Mouse (Mus musculus): ENCODE measurements around the gene Spire2. TPM values are rescaled to one million over a fixed set of nuclear protein-coding genes. Genes with fewer than 3 reads are reported as not detected.
A peak's percentile ranks its signal among the peaks of the same experiment; 100 is the strongest.

The Spire2 gene
- polyA plus RNA-seq, 1 experiment from 2014 or later: 5.8 TPM

- Histone ChIP-seq H3K27me3 (replicated peaks; ENCODE audit: low read depth, poor library complexity, severe bottlenecking) (no peaks in the 10 kb centered on the region), H3K36me3 (replicated peaks) (peaks cover 17% of the 10 kb centered on the region), H3K4me3 (peak within 1 kb of the TSS; percentile 68), H3K27ac (replicated peaks) (peak within 1 kb of the TSS; percentile 82), H3K4me1 (peaks cover 20% of the 10 kb centered on the region), H3K9me3 (no peaks in the 10 kb centered on the region)
- DNase-seq (ENCODE audit: low spot score): peak; percentile 98
- WGBS: under 1% methylated on average over 24 of the region's 24 CpGs
These were observed 14.0 kb upstream of the Spire2 start, which contains the start of gene Fanca for GRCm38 (mm10) chr8:123318467-123318911. TSS of gene Fanca (minus strand) at chr8:123318576.

GRCm38 (mm10) chr8:123319522-123320164, 12.9 kb upstream of the Spire2 start:
- H3K27ac ChIP-seq (replicated peaks): no peak overlapping the region
- H3K4me3 ChIP-seq: 0 out of 2 replicates have a peak overlapping the region, but pooled peaks have one; percentile 68
- peak; percentile 50 for DNase-seq (ENCODE audit: low spot score)
- 40% methylated on average over 7 of the region's 7 CpGs for WGBS
- H3K27me3 ChIP-seq (replicated peaks; ENCODE audit: low read depth, poor library complexity, severe bottlenecking): no peaks in the 10 kb centered on the region
- H3K36me3 ChIP-seq (replicated peaks): peaks cover 11% of the 10 kb centered on the region
- H3K9me3 ChIP-seq: no peaks in the 10 kb centered on the region
- H3K4me1 ChIP-seq: peaks cover 20% of the 10 kb centered on the region

GRCm38 (mm10) chr8:123328552-123328951, 4.0 kb upstream of the Spire2 start:
- Histone ChIP-seq H3K4me1 (peaks cover 22% of the 10 kb centered on the region), H3K4me3 (no peak overlapping the region), H3K36me3 (replicated peaks) (no peaks in the 10 kb centered on the region), H3K27ac (replicated peaks) (no peak overlapping the region), H3K9me3 (no peaks in the 10 kb centered on the region), H3K27me3 (replicated peaks; ENCODE audit: low read depth, poor library complexity, severe bottlenecking) (peaks cover 19% of the 10 kb centered on the region)
- no peak for DNase-seq (ENCODE audit: low spot score)
- WGBS: 92% methylated on average over 2 of the region's 2 CpGs

- H3K27ac ChIP-seq (replicated peaks): no peak overlapping the region
- no peaks in the 10 kb centered on the region for H3K9me3 ChIP-seq
- H3K4me1 ChIP-seq: peaks cover 29% of the 10 kb centered on the region
- 88% methylated on average over 4 of the region's 4 CpGs for WGBS
- H3K27me3 ChIP-seq (replicated peaks; ENCODE audit: low read depth, poor library complexity, severe bottlenecking): peaks cover 27% of the 10 kb centered on the region
- H3K4me3 ChIP-seq: no peak overlapping the region
- no peaks in the 10 kb centered on the region for H3K36me3 ChIP-seq (replicated peaks)
- DNase-seq (ENCODE audit: low spot score): no peak
These were observed 3.2 kb upstream of the Spire2 start for GRCm38 (mm10) chr8:123329350-123329749.

- no peaks in the 10 kb centered on the region for H3K9me3 ChIP-seq
- H3K4me3 ChIP-seq: no peak overlapping the region
- H3K27ac ChIP-seq (replicated peaks): no peak overlapping the region
- no peaks in the 10 kb centered on the region for H3K36me3 ChIP-seq (replicated peaks)
- DNase-seq (ENCODE audit: low spot score): no peak
- WGBS: 78% methylated on average over 5 of the region's 5 CpGs
- peaks cover 34% of the 10 kb centered on the region for H3K4me1 ChIP-seq
- peaks cover 33% of the 10 kb centered on the region for H3K27me3 ChIP-seq (replicated peaks; ENCODE audit: low read depth, poor library complexity, severe bottlenecking)
These were observed 2.6 kb upstream of the Spire2 start for GRCm38 (mm10) chr8:123329961-123330360.

- DNase-seq (ENCODE audit: low spot score): no peak
- H3K27ac ChIP-seq (replicated peaks): no peak overlapping the region
- H3K27me3 ChIP-seq (replicated peaks; ENCODE audit: low read depth, poor library complexity, severe bottlenecking): peaks cover 33% of the 10 kb centered on the region
- no peak overlapping the region for H3K4me3 ChIP-seq
- 79% methylated on average over 6 of the region's 6 CpGs for WGBS
- peaks cover 34% of the 10 kb centered on the region for H3K4me1 ChIP-seq
- H3K9me3 ChIP-seq: no peaks in the 10 kb centered on the region
- H3K36me3 ChIP-seq (replicated peaks): no peaks in the 10 kb centered on the region
These were observed 1.8 kb upstream of the Spire2 start for GRCm38 (mm10) chr8:123330701-123331100.

- DNase-seq (ENCODE audit: low spot score): no peak
- 85% methylated on average over 2 of the region's 2 CpGs for WGBS
- Histone ChIP-seq H3K4me3 (no peak overlapping the region), H3K36me3 (replicated peaks) (no peaks in the 10 kb centered on the region), H3K27me3 (replicated peaks; ENCODE audit: low read depth, poor library complexity, severe bottlenecking) (peaks cover 33% of the 10 kb centered on the region), H3K4me1 (peaks cover 34% of the 10 kb centered on the region), H3K27ac (replicated peaks) (no peak overlapping the region), H3K9me3 (no peaks in the 10 kb centered on the region)
These were observed 1.2 kb upstream of the Spire2 start for GRCm38 (mm10) chr8:123331301-123331700.

GRCm38 (mm10) chr8:123331810-123332209, 703 bp upstream of the Spire2 start:
- no peak for DNase-seq (ENCODE audit: low spot score)
- WGBS: 45% methylated on average over 8 of the region's 8 CpGs
- Histone ChIP-seq H3K4me1 (peaks cover 34% of the 10 kb centered on the region), H3K27me3 (replicated peaks; ENCODE audit: low read depth, poor library complexity, severe bottlenecking) (peaks cover 33% of the 10 kb centered on the region), H3K36me3 (replicated peaks) (no peaks in the 10 kb centered on the region), H3K27ac (replicated peaks) (peak overlapping the region; percentile 80; the same call in 1 of the 2 replicates), H3K4me3 (peak overlapping the region; percentile 81), H3K9me3 (no peaks in the 10 kb centered on the region)

GRCm38 (mm10) chr8:123333091-123333587, 626 bp downstream of the Spire2 start:
- peak overlapping the region; percentile 81 for H3K4me3 ChIP-seq
- peak overlapping the region; percentile 80 for H3K27ac ChIP-seq (replicated peaks)
- WGBS: 2% methylated on average over 21 of the region's 21 CpGs
- peaks cover 33% of the 10 kb centered on the region for H3K27me3 ChIP-seq (replicated peaks; ENCODE audit: low read depth, poor library complexity, severe bottlenecking)
- H3K36me3 ChIP-seq (replicated peaks): no peaks in the 10 kb centered on the region
- no peaks in the 10 kb centered on the region for H3K9me3 ChIP-seq
- DNase-seq (ENCODE audit: low spot score): peak; percentile 26
- peaks cover 34% of the 10 kb centered on the region for H3K4me1 ChIP-seq

- WGBS: 4% methylated on average over 7 of the region's 7 CpGs
- H3K27me3 ChIP-seq (replicated peaks; ENCODE audit: low read depth, poor library complexity, severe bottlenecking): peaks cover 33% of the 10 kb centered on the region
- DNase-seq (ENCODE audit: low spot score): no peak
- peak overlapping the region; percentile 81 for H3K4me3 ChIP-seq
- H3K9me3 ChIP-seq: no peaks in the 10 kb centered on the region
- no peaks in the 10 kb centered on the region for H3K36me3 ChIP-seq (replicated peaks)
- H3K4me1 ChIP-seq: peaks cover 34% of the 10 kb centered on the region
- H3K27ac ChIP-seq (replicated peaks): 0 out of 2 replicates have a peak overlapping the region, but pooled peaks have one; percentile 6
These were observed 1.4 kb downstream of the Spire2 start for GRCm38 (mm10) chr8:123333864-123334263.

- no peaks in the 10 kb centered on the region for H3K36me3 ChIP-seq (replicated peaks)
- DNase-seq (ENCODE audit: low spot score): no peak
- peak overlapping the region; percentile 81 for H3K4me3 ChIP-seq
- H3K27me3 ChIP-seq (replicated peaks; ENCODE audit: low read depth, poor library complexity, severe bottlenecking): peaks cover 33% of the 10 kb centered on the region
- peaks cover 34% of the 10 kb centered on the region for H3K4me1 ChIP-seq
- H3K27ac ChIP-seq (replicated peaks): no peak overlapping the region
- WGBS: 2% methylated on average over 1 of the region's 1 CpGs
- no peaks in the 10 kb centered on the region for H3K9me3 ChIP-seq
These were observed 2.0 kb downstream of the Spire2 start for GRCm38 (mm10) chr8:123334467-123334866.

GRCm38 (mm10) chr8:123337475-123337874, 5.0 kb downstream of the Spire2 start:
- peaks cover 22% of the 10 kb centered on the region for H3K27me3 ChIP-seq (replicated peaks; ENCODE audit: low read depth, poor library complexity, severe bottlenecking)
- no peak overlapping the region for H3K4me3 ChIP-seq
- no peak overlapping the region for H3K27ac ChIP-seq (replicated peaks)
- 83% methylated on average over 3 of the region's 3 CpGs for WGBS
- H3K36me3 ChIP-seq (replicated peaks): peaks cover 5% of the 10 kb centered on the region; the same call in 1 of the 2 replicates
- H3K4me1 ChIP-seq: peaks cover 22% of the 10 kb centered on the region
- H3K9me3 ChIP-seq: peaks cover 3% of the 10 kb centered on the region; the same call in 1 of the 2 replicates
- DNase-seq (ENCODE audit: low spot score): no peak

- Histone ChIP-seq H3K27me3 (replicated peaks; ENCODE audit: low read depth, poor library complexity, severe bottlenecking) (no peaks in the 10 kb centered on the region), H3K36me3 (replicated peaks) (peaks cover 5% of the 10 kb centered on the region; the same call in 1 of the 2 replicates), H3K4me3 (no peak overlapping the region), H3K9me3 (peaks cover 3% of the 10 kb centered on the region; the same call in 1 of the 2 replicates), H3K4me1 (peaks cover 17% of the 10 kb centered on the region), H3K27ac (replicated peaks) (no peak overlapping the region)
- no peak for DNase-seq (ENCODE audit: low spot score)
- WGBS: 95% methylated on average over 4 of the region's 4 CpGs
These were observed 7.6 kb downstream of the Spire2 start for GRCm38 (mm10) chr8:123340071-123340470.
